Mouse (Mus musculus): ENCODE data around the gene Sfmbt1.
A peak's percentile ranks its signal among the peaks of the same experiment; 100 is the strongest.

Gene Sfmbt1

GRCm38 (mm10) chr14:30714799-30715617, at the start of gene Sfmbt1:
Gene Sfmbt1 (plus strand): TSS chr14:30714849.
- peak; percentile 59 for DNase-seq (ENCODE audit: low spot score)

GRCm38 (mm10) chr14:30666061-30666460, 48.6 kb upstream of the Sfmbt1 start:
- no peak for DNase-seq (ENCODE audit: low spot score)

- DNase-seq (ENCODE audit: low spot score) = no peak
Observed at GRCm38 (mm10) chr14:30666604-30667003, 48.0 kb upstream of the Sfmbt1 start.

GRCm38 (mm10) chr14:30670161-30670560, 44.5 kb upstream of the Sfmbt1 start:
- DNase-seq (ENCODE audit: low spot score) = no peak

GRCm38 (mm10) chr14:30671095-30671985, 43.3 kb upstream of the Sfmbt1 start:
- no peak for DNase-seq (ENCODE audit: low spot score)

GRCm38 (mm10) chr14:30671986-30672312, 42.7 kb upstream of the Sfmbt1 start:
- DNase-seq (ENCODE audit: low spot score) = peak; percentile 94

GRCm38 (mm10) chr14:30674947-30675346, 39.7 kb upstream of the Sfmbt1 start:
- DNase-seq (ENCODE audit: low spot score) = no peak

GRCm38 (mm10) chr14:30682131-30682530, 32.5 kb upstream of the Sfmbt1 start:
- no peak for DNase-seq (ENCODE audit: low spot score)

- no peak for DNase-seq (ENCODE audit: low spot score)
Observed at GRCm38 (mm10) chr14:30690685-30691084, 24.0 kb upstream of the Sfmbt1 start.

- no peak for DNase-seq (ENCODE audit: low spot score)
Observed at GRCm38 (mm10) chr14:30692439-30692838, 22.2 kb upstream of the Sfmbt1 start.

GRCm38 (mm10) chr14:30694786-30695185, 19.9 kb upstream of the Sfmbt1 start:
- no peak for DNase-seq (ENCODE audit: low spot score)

- no peak for DNase-seq (ENCODE audit: low spot score)
Observed at GRCm38 (mm10) chr14:30695609-30696008, 19.0 kb upstream of the Sfmbt1 start.

- peak; percentile 20 for DNase-seq (ENCODE audit: low spot score)
Observed at GRCm38 (mm10) chr14:30697407-30698052, 17.1 kb upstream of the Sfmbt1 start.

- peak; percentile 83 for DNase-seq (ENCODE audit: low spot score)
Observed at GRCm38 (mm10) chr14:30699656-30700055, 15.0 kb upstream of the Sfmbt1 start.

- peak; percentile 7 for DNase-seq (ENCODE audit: low spot score)
Observed at GRCm38 (mm10) chr14:30702512-30702911, 12.1 kb upstream of the Sfmbt1 start.

GRCm38 (mm10) chr14:30703079-30703478, 11.6 kb upstream of the Sfmbt1 start:
- DNase-seq (ENCODE audit: low spot score) = no peak

GRCm38 (mm10) chr14:30704098-30704855, 10.4 kb upstream of the Sfmbt1 start:
- no peak for DNase-seq (ENCODE audit: low spot score)

GRCm38 (mm10) chr14:30711892-30712291, 2.8 kb upstream of the Sfmbt1 start:
- DNase-seq (ENCODE audit: low spot score) = no peak

GRCm38 (mm10) chr14:30713769-30714168, 880 bp upstream of the Sfmbt1 start:
- no peak for DNase-seq (ENCODE audit: low spot score)

- peak; percentile 80 for DNase-seq (ENCODE audit: low spot score)
Observed at GRCm38 (mm10) chr14:30715618-30716050, 985 bp downstream of the Sfmbt1 start.

- DNase-seq (ENCODE audit: low spot score) = peak; percentile 68
Observed at GRCm38 (mm10) chr14:30716051-30716952, 1.7 kb downstream of the Sfmbt1 start.
